Mouse (Mus musculus) embryo, embryonic 9.5 days (tissue): Measurements from ENCODE around the gene Ulk4.

Experiments used
- DNase-seq: peaks from one replicate; pipeline ENCODE4 v3.0.0-alpha.2; 2017; ENCODE audit errors: extremely low spot score

The Ulk4 gene

GRCm38 (mm10) chr9:121299976-121300570 lies 23.1 kb upstream of the Ulk4 start:
- DNase-seq = no peak

GRCm38 (mm10) chr9:121299223-121299755 lies 22.3 kb upstream of the Ulk4 start:
- no peak for DNase-seq

GRCm38 (mm10) chr9:121298411-121299091 lies 21.6 kb upstream of the Ulk4 start:
- no peak for DNase-seq

GRCm38 (mm10) chr9:121298065-121298398 lies 21.0 kb upstream of the Ulk4 start:
- DNase-seq = no peak

GRCm38 (mm10) chr9:121297171-121298064 lies 20.4 kb upstream of the Ulk4 start, which contains the start of gene Trak1:
TSS of gene Trak1 (plus strand) at chr9:121297502.
- DNase-seq = peak; percentile 71

GRCm38 (mm10) chr9:121295221-121295620 lies 18.2 kb upstream of the Ulk4 start:
- no peak for DNase-seq

- no peak for DNase-seq
Observed at GRCm38 (mm10) chr9:121293187-121293586, 16.2 kb upstream of the Ulk4 start.

- DNase-seq = no peak
Observed at GRCm38 (mm10) chr9:121291275-121291674, 14.3 kb upstream of the Ulk4 start.

GRCm38 (mm10) chr9:121286325-121286901 lies 9.4 kb upstream of the Ulk4 start:
- no peak for DNase-seq

- peak; percentile 74 for DNase-seq
Observed at GRCm38 (mm10) chr9:121285341-121286324, 8.6 kb upstream of the Ulk4 start.

GRCm38 (mm10) chr9:121284422-121284821 lies 7.4 kb upstream of the Ulk4 start:
- DNase-seq = no peak

- DNase-seq = no peak
Observed at GRCm38 (mm10) chr9:121283620-121284185, 6.7 kb upstream of the Ulk4 start.

- DNase-seq = no peak
Observed at GRCm38 (mm10) chr9:121281891-121282290, 4.9 kb upstream of the Ulk4 start.

GRCm38 (mm10) chr9:121279216-121279615 lies 2.2 kb upstream of the Ulk4 start:
- DNase-seq = no peak

GRCm38 (mm10) chr9:121276745-121277117 lies 266 bp downstream of the Ulk4 start:
- DNase-seq = no peak

- DNase-seq = no peak
Observed at GRCm38 (mm10) chr9:121271561-121271960, 5.4 kb downstream of the Ulk4 start.

GRCm38 (mm10) chr9:121271149-121271548 lies 5.8 kb downstream of the Ulk4 start:
- no peak for DNase-seq

- no peak for DNase-seq
Observed at GRCm38 (mm10) chr9:121265307-121265706, 11.7 kb downstream of the Ulk4 start.

- no peak for DNase-seq
Observed at GRCm38 (mm10) chr9:121257106-121257505, 19.9 kb downstream of the Ulk4 start.

- DNase-seq = no peak
Observed at GRCm38 (mm10) chr9:121254761-121255160, 22.2 kb downstream of the Ulk4 start.
